Mouse (Mus musculus): ENCODE measurements around the gene Inka1. TPM values are rescaled to one million over a fixed set of nuclear protein-coding genes. Genes with fewer than 3 reads are reported as not detected.

Gene Inka1
- total and polyA plus RNA-seq, 2 experiments: 1.3 to 1.7 TPM

- no peak for DNase-seq (ENCODE audit: extremely low read depth, low read depth, low spot score)
- Histone ChIP-seq H3K27me3 (ENCODE audit: control insufficient read depth, insufficient read depth, low read length) (no peaks in the 10 kb centered on the region), H3K4me1 (ENCODE audit: control insufficient read depth, insufficient read depth, low read length) (no peaks in the 10 kb centered on the region), H3K27ac (replicated peaks; ENCODE audit: insufficient read depth, low read depth, low read length) (peak within 1 kb of the TSS; percentile 89), H3K79me2 (ENCODE audit: control insufficient read depth, insufficient read depth, low read length) (no peaks in the 10 kb centered on the region), H3K9ac (ENCODE audit: low read depth, low read length) (peak within 1 kb of the TSS; percentile 91), H3K4me3 (ENCODE audit: insufficient read depth, low read depth, low read length) (peak within 1 kb of the TSS; percentile 81), H3K36me3 (ENCODE audit: control insufficient read depth, insufficient read depth, low read length) (no peaks in the 10 kb centered on the region)
- TF ChIP-seq CTCF (IDR thresholded peaks at IDR 0.05; ENCODE audit: low read depth, low read length): no peak
- no peak for TF ChIP-seq POLR2A (IDR thresholded peaks at IDR 0.05; ENCODE audit: extremely low read depth, insufficient read depth, low read length)
- 90% methylated on average over 10 of the region's 10 CpGs for WGBS
Observed at GRCm38 (mm10) chr9:107949922-107950235, 35.8 kb downstream of the Inka1 start, which contains the start of gene Traip. Gene Traip, plus strand, starts transcription at chr9:107950136.

DNA sequence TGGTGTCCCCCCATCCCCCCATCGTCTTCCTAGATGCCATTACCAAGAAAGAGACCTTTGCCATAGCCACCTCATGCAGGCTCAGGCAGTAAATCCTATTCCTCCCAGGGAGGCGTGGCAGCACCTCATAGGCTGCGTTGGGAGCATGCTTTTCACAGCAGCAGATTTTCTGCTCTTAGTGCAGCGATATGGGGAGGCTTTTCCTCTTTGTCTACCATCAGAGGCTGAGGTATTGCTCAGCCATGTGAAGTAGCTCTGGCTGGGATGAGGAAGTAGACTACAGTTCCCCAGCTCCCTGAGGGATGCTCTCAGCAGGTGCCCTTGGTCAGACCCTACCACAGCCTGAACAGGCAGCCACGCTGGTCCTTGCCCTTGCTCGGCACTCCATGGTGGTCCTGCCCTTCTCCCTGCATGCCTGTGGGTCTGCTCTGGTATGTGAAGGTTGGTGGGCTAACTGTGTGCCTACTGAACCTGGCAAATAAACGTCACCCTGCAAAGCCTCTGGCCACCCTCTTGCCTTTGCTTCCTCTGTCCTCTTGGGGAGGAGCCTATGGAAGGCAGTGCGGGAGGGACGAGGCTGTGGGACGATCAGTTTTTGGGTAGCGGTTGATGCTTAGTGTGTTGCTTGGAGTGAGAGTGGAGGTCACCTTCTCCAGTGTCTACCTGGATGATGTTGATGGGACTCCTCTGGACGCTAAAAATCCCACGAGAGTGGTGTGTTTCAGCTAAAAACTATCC is 36.3 kb downstream of the Inka1 start:
- 86% methylated on average over 13 of the region's 13 CpGs for WGBS
- no peak for TF ChIP-seq POLR2A (IDR thresholded peaks at IDR 0.05; ENCODE audit: extremely low read depth, insufficient read depth, low read length)
- no peak for TF ChIP-seq CTCF (IDR thresholded peaks at IDR 0.05; ENCODE audit: low read depth, low read length)

GRCm38 (mm10) chr9:107947241-107948194 is 38.2 kb downstream of the Inka1 start:
- no peak for TF ChIP-seq POLR2A (IDR thresholded peaks at IDR 0.05; ENCODE audit: extremely low read depth, insufficient read depth, low read length)
- TF ChIP-seq CTCF (IDR thresholded peaks at IDR 0.05; ENCODE audit: low read depth, low read length): no peak
- H3K36me3 ChIP-seq (ENCODE audit: control insufficient read depth, insufficient read depth, low read length): no peaks in the 10 kb centered on the region
- H3K4me3 ChIP-seq (ENCODE audit: insufficient read depth, low read depth, low read length): no peak overlapping the region
- H3K27ac ChIP-seq (replicated peaks; ENCODE audit: insufficient read depth, low read depth, low read length): no peak overlapping the region
- DNase-seq (ENCODE audit: extremely low read depth, low read depth, low spot score): no peak
- no peak overlapping the region for H3K9ac ChIP-seq (ENCODE audit: low read depth, low read length)
- H3K4me1 ChIP-seq (ENCODE audit: control insufficient read depth, insufficient read depth, low read length): no peaks in the 10 kb centered on the region
- H3K79me2 ChIP-seq (ENCODE audit: control insufficient read depth, insufficient read depth, low read length): no peaks in the 10 kb centered on the region
- no peaks in the 10 kb centered on the region for H3K27me3 ChIP-seq (ENCODE audit: control insufficient read depth, insufficient read depth, low read length)
- WGBS: 88% methylated on average over 31 of the region's 31 CpGs

More for the DNA sequence above, 36.3 kb downstream of the Inka1 start:
- H3K79me2 ChIP-seq (ENCODE audit: control insufficient read depth, insufficient read depth, low read length): no peaks in the 10 kb centered on the region
- no peak overlapping the region for H3K9ac ChIP-seq (ENCODE audit: low read depth, low read length)
- no peaks in the 10 kb centered on the region for H3K27me3 ChIP-seq (ENCODE audit: control insufficient read depth, insufficient read depth, low read length)
- no peaks in the 10 kb centered on the region for H3K4me1 ChIP-seq (ENCODE audit: control insufficient read depth, insufficient read depth, low read length)
- H3K4me3 ChIP-seq (ENCODE audit: insufficient read depth, low read depth, low read length): no peak overlapping the region
- H3K27ac ChIP-seq (replicated peaks; ENCODE audit: insufficient read depth, low read depth, low read length): no peak overlapping the region
- DNase-seq (ENCODE audit: extremely low read depth, low read depth, low spot score): no peak
- H3K36me3 ChIP-seq (ENCODE audit: control insufficient read depth, insufficient read depth, low read length): no peaks in the 10 kb centered on the region

DNA sequence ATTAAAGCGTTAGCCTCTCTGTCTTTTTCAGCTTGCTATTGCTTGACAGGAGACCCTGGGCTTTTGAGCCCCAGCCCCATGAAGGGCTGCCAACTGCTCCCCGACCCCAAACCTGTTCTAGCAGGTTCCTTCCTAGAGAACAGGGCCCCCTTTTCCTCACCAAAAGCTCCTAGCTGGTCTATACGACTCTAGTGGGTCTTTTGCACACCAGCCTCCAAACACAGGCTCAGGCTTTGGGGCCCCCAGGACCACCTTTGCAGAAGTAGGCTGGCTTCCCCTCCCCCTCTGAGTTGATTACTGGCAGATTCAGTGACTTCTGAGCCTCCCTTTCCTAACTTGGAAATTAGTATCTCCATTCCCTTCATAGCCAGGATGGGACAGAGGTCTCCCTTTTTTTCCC is 48.8 kb downstream of the Inka1 start:
- no peak for TF ChIP-seq CTCF (IDR thresholded peaks at IDR 0.05; ENCODE audit: low read depth, low read length)
- no peak for TF ChIP-seq POLR2A (IDR thresholded peaks at IDR 0.05; ENCODE audit: extremely low read depth, insufficient read depth, low read length)
- Histone ChIP-seq H3K27ac (replicated peaks; ENCODE audit: insufficient read depth, low read depth, low read length) (no peak overlapping the region), H3K4me1 (ENCODE audit: control insufficient read depth, insufficient read depth, low read length) (0 out of 2 replicates have a peak, but pooled peaks cover 3% of the 10 kb centered on the region), H3K4me3 (ENCODE audit: insufficient read depth, low read depth, low read length) (no peak overlapping the region), H3K9ac (ENCODE audit: low read depth, low read length) (no peak overlapping the region), H3K36me3 (ENCODE audit: control insufficient read depth, insufficient read depth, low read length) (no peaks in the 10 kb centered on the region), H3K79me2 (ENCODE audit: control insufficient read depth, insufficient read depth, low read length) (no peaks in the 10 kb centered on the region), H3K27me3 (ENCODE audit: control insufficient read depth, insufficient read depth, low read length) (peaks cover 16% of the 10 kb centered on the region)
- no peak for DNase-seq (ENCODE audit: extremely low read depth, low read depth, low spot score)
- 51% methylated on average over 3 of the region's 3 CpGs for WGBS

DNA sequence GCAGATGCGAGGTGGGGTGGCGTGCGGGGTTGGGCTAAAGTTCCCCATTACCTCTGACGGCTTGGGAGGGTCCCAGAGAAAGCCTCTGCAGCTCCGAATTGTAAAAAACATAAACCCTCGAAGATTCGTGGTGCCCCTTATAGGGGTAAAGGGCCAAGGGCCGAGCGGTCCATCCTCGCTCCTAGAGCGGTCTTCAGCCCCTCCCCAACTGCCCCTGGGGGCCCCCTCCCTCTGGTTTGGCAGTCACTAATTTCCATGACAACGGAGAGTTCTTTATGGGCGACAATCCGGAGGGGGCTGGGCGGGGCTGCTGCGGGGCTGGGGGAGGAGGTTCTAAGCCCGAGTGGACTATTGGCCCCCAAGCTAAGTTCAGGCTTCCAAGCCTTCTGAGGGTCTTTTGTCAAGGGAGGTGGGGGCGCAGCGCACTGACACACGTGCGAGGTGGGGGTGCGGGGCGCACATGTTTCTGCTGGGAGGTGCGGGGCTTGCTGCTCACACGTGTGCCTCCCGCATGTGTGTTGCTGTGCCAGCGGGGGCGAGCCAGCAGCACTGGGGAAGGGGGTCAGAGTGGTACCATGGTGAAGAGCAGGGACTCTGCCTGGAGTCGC is 49.4 kb downstream of the Inka1 start:
- no peak overlapping the region for H3K4me3 ChIP-seq (ENCODE audit: insufficient read depth, low read depth, low read length)
- H3K9ac ChIP-seq (ENCODE audit: low read depth, low read length): no peak overlapping the region
- no peak for DNase-seq (ENCODE audit: extremely low read depth, low read depth, low spot score)
- H3K36me3 ChIP-seq (ENCODE audit: control insufficient read depth, insufficient read depth, low read length): no peaks in the 10 kb centered on the region
- 0 out of 2 replicates have a peak, but pooled peaks cover 3% of the 10 kb centered on the region for H3K4me1 ChIP-seq (ENCODE audit: control insufficient read depth, insufficient read depth, low read length)
- TF ChIP-seq CTCF (IDR thresholded peaks at IDR 0.05; ENCODE audit: low read depth, low read length) (no peak), POLR2A (IDR thresholded peaks at IDR 0.05; ENCODE audit: extremely low read depth, insufficient read depth, low read length) (no peak)
- WGBS: 13% methylated on average over 29 of the region's 29 CpGs
- H3K27ac ChIP-seq (replicated peaks; ENCODE audit: insufficient read depth, low read depth, low read length): no peak overlapping the region
- peaks cover 16% of the 10 kb centered on the region for H3K27me3 ChIP-seq (ENCODE audit: control insufficient read depth, insufficient read depth, low read length)
- H3K79me2 ChIP-seq (ENCODE audit: control insufficient read depth, insufficient read depth, low read length): no peaks in the 10 kb centered on the region

All from liver, adult 2 months (tissue).